Mouse (Mus musculus) embryonic stem cell, embryonic (primary cell): Measurements from ENCODE around the gene Polr2a.

ENCODE experiments used
- CTCF ChIA-PET, 4 experiments: fragments of 300-600 bp in 2 of 4; fragments of 350-600 bp in 2 of 4; sonication (Branson Sonifier 250); formaldehyde crosslinking; loops; one replicate each; lab custom pipeline; 2022; ENCODE audit warnings: inconsistent platforms in 2 of 4; lab: Charles Lee
- POLR2A ChIA-PET, 4 experiments: fragments of 300-600 bp in 2 of 4; fragments of 350-600 bp in 2 of 4; sonication (Branson Sonifier 250); formaldehyde crosslinking; loops; one replicate each; lab custom pipeline; 2022; ENCODE audit warnings: antibody characterized with exemption in 4 of 4, inconsistent platforms in 1 of 4; lab: Charles Lee

Polr2a gene

GRCm38 (mm10) chr11:69697396-69697795 lies 61.0 kb downstream of the Polr2a start:
- POLR2A ChIA-PET: interaction anchor here in 3 of 4 experiments (3.9 to 24.5 kb wide), 5 partner anchors 12 to 19 kb away, joined by 14 to 672 read pairs (median 132); partner anchors contain the start of genes Senp3 (in 2 of the 3), Eif4a1 (in 1 of the 3) and Tnfsf13 (in 1 of the 3)
- CTCF ChIA-PET: no interaction called here

- ChIA-PET POLR2A (interaction anchor here in 3 of 4 experiments (0.6 to 9.5 kb wide), 15 partner anchors 9 to 74 kb away, joined by 3 to 154 read pairs (median 5); partner anchors contain the start of genes Senp3 (in 2 of the 3), Tnfsf13 (in 2 of the 3), Cd68 (in 1 of the 3) and Sat2 (in 1 of the 3)), CTCF (interaction anchor here in 1 of 4 experiments (0.8 to 2.0 kb wide), 3 partner anchors 11 to 63 kb away, joined by 3 to 4 read pairs (median 4); partner anchors contain the start of genes Fxr2 and Tnfsf13)
Measured at GRCm38 (mm10) chr11:69695361-69696181, 62.9 kb downstream of the Polr2a start, which contains the start of the genes Tnfsf12 and Tnfsfm13. Tnfsf12 (minus strand) TSS chr11:69695849. Tnfsfm13 (minus strand) TSS chr11:69696098.

GRCm38 (mm10) chr11:69695046-69695360 lies 63.4 kb downstream of the Polr2a start:
- ChIA-PET CTCF (interaction anchor here in 1 of 4 experiments (0.8 to 2.0 kb wide), 2 partner anchors 10 to 62 kb away, joined by 3 to 4 read pairs; partner anchors contain the start of genes Fxr2 and Tnfsf13), POLR2A (interaction anchor here in 2 of 4 experiments (0.8 to 9.5 kb wide), 11 partner anchors 8 to 29 kb away, joined by 3 to 154 read pairs (median 7); partner anchors contain the start of genes Senp3 (in 2 of the 2), Tnfsf13 (in 2 of the 2) and Cd68 (in 1 of the 2))

GRCm38 (mm10) chr11:69693421-69693965 lies 64.9 kb downstream of the Polr2a start:
- POLR2A ChIA-PET: interaction anchor here in 3 of 4 experiments (0.7 to 9.5 kb wide), 22 partner anchors 7 to 298 kb away, joined by 3 to 154 read pairs (median 4); partner anchors contain the start of genes Senp3 (in 2 of the 3), Sox15 (in 2 of the 3), Tnfsf13 (in 2 of the 3) and Cd68 (in 1 of the 3)
- CTCF ChIA-PET: interaction anchor here in 3 of 4 experiments (0.5 to 1.4 kb wide), 7 partner anchors 8 to 257 kb away, joined by 3 to 5 read pairs (median 4); partner anchors contain the start of genes Sox15 (in 2 of the 3) and Tnfsf13 (in 1 of the 3)

- ChIA-PET CTCF (interaction anchor here in 3 of 4 experiments (0.5 to 1.3 kb wide), 5 partner anchors 11 to 38 kb away, joined by 3 to 4 read pairs (median 3); partner anchors contain the start of gene Sox15 (in 2 of the 3)), POLR2A (interaction anchor here in 3 of 4 experiments (0.6 to 9.5 kb wide), 22 partner anchors 8 to 299 kb away, joined by 3 to 154 read pairs (median 6); partner anchors contain the start of genes Senp3 (in 3 of the 3), Sox15 (in 2 of the 3) and Tnfsf13 (in 2 of the 3))
Measured at GRCm38 (mm10) chr11:69692863-69693262, 65.6 kb downstream of the Polr2a start.

- CTCF ChIA-PET: interaction anchor here in 1 of 4 experiments (0.6 to 1.2 kb wide), 3 partner anchors 12 to 24 kb away, joined by 3 to 4 read pairs (median 3); no protein-coding TSS in a partner anchor
- POLR2A ChIA-PET: interaction anchor here in 3 of 4 experiments (0.6 to 9.5 kb wide), 14 partner anchors 8 to 112 kb away, joined by 3 to 154 read pairs (median 6); partner anchors contain the start of genes Senp3 (in 2 of the 3), Sox15 (in 1 of the 3), Trp53 (in 1 of the 3) and Wrap53 (in 1 of the 3)
Measured at GRCm38 (mm10) chr11:69692196-69692811, 66.1 kb downstream of the Polr2a start.

GRCm38 (mm10) chr11:69689891-69690290 lies 68.5 kb downstream of the Polr2a start:
- ChIA-PET CTCF (interaction anchor here in 3 of 4 experiments (0.8 to 2.0 kb wide), 6 partner anchors 9 to 244 kb away, joined by 3 to 6 read pairs (median 4); partner anchors contain the start of gene Fxr2 (in 1 of the 3)), POLR2A (interaction anchor here in 3 of 4 experiments (0.6 to 9.5 kb wide), 26 partner anchors 8 to 231 kb away, joined by 3 to 154 read pairs (median 6); partner anchors contain the start of genes Senp3 (in 2 of the 3), Cd68 (in 1 of the 3) and Fxr2 (in 1 of the 3))

GRCm38 (mm10) chr11:69687061-69687460 lies 71.4 kb downstream of the Polr2a start:
- ChIA-PET CTCF (interaction anchor here (0.5 to 8.3 kb wide), 11 partner anchors 12 to 363 kb away, joined by 3 to 155 read pairs (median 4); partner anchors contain the start of genes Cntrob (in 1 of the 4) and Trappc1 (in 1 of the 4)), POLR2A (interaction anchor here in 3 of 4 experiments (0.5 to 16.3 kb wide), 31 partner anchors 8 to 269 kb away, joined by 3 to 672 read pairs (median 6); partner anchors contain the start of genes Cd68 (in 3 of the 3), Mpdu1 (in 2 of the 3), Sox15 (in 2 of the 3) and Tnfsf12 (in 2 of the 3))

- CTCF ChIA-PET: interaction anchor here (0.5 to 8.3 kb wide), 12 partner anchors 12 to 363 kb away, joined by 3 to 155 read pairs (median 4); partner anchors contain the start of genes Cntrob (in 1 of the 4), Fxr2 (in 1 of the 4) and Trappc1 (in 1 of the 4)
- POLR2A ChIA-PET: interaction anchor here in 3 of 4 experiments (0.5 to 16.3 kb wide), 41 partner anchors 8 to 328 kb away, joined by 3 to 672 read pairs (median 5); partner anchors contain the start of genes Cd68 (in 2 of the 3), Mpdu1 (in 2 of the 3), Sox15 (in 2 of the 3) and Tnfsf12 (in 2 of the 3)
Measured at GRCm38 (mm10) chr11:69686377-69686776, 72.1 kb downstream of the Polr2a start.

- CTCF ChIA-PET: interaction anchor here (0.5 to 8.3 kb wide), 17 partner anchors 8 to 730 kb away, joined by 3 to 155 read pairs (median 3); partner anchors contain the start of gene Fxr2 (in 2 of the 4)
- POLR2A ChIA-PET: interaction anchor here in 3 of 4 experiments (0.5 to 16.3 kb wide), 37 partner anchors 9 to 235 kb away, joined by 3 to 672 read pairs (median 5); partner anchors contain the start of genes Cd68 (in 2 of the 3), Fxr2 (in 2 of the 3), Mpdu1 (in 2 of the 3) and Sox15 (in 2 of the 3)
Measured at GRCm38 (mm10) chr11:69685526-69686148, 72.8 kb downstream of the Polr2a start, which contains the start of gene Tnfsf13. Tnfsf13 (minus strand) TSS chr11:69685784.

- ChIA-PET POLR2A (interaction anchor here in 3 of 4 experiments (0.6 to 16.3 kb wide), 24 partner anchors 10 to 236 kb away, joined by 3 to 672 read pairs (median 10); partner anchors contain the start of genes Cd68 (in 2 of the 3), Mpdu1 (in 2 of the 3), Sox15 (in 2 of the 3) and Tnfsf12 (in 2 of the 3)), CTCF (interaction anchor here (0.5 to 8.3 kb wide), 14 partner anchors 9 to 730 kb away, joined by 3 to 155 read pairs (median 4); partner anchors contain the start of genes Fxr2 (in 2 of the 4) and Sox15 (in 1 of the 4))
Measured at GRCm38 (mm10) chr11:69684936-69685335, 73.5 kb downstream of the Polr2a start.

- POLR2A ChIA-PET: interaction anchor here (0.5 to 16.3 kb wide), 24 partner anchors 8 to 267 kb away, joined by 3 to 672 read pairs (median 30); partner anchors contain the start of genes Cd68 (in 2 of the 4), Tnfsf12 (in 2 of the 4), Tnfsfm13 (in 2 of the 4) and Atp1b2 (in 1 of the 4)
- CTCF ChIA-PET: interaction anchor here in 3 of 4 experiments (0.9 to 8.3 kb wide), 7 partner anchors 10 to 35 kb away, joined by 3 to 155 read pairs (median 5); partner anchors contain the start of gene Sox15 (in 1 of the 3)
Measured at GRCm38 (mm10) chr11:69684128-69684745, 74.2 kb downstream of the Polr2a start.
